Mouse (Mus musculus) hindbrain, postnatal 0 days (tissue): ENCODE data around the gene Tmem170. TPM values are rescaled to one million over a fixed set of nuclear protein-coding genes. Genes with fewer than 3 reads are reported as not detected.

Experiments used
- ATAC-seq: fragments of 200-750 bp; cut with Nextera tagmentation; 2 replicates; pipeline ENCODE4 v1.8.0; 2017; ENCODE audit warnings: mild to moderate bottlenecking, moderate TSS enrichment, moderate library complexity
- DNase-seq: peaks from one replicate; pipeline ENCODE4 v3.0.0-alpha.2; 2015; ENCODE audit warnings: low spot score
- H3K27ac ChIP-seq: fragments of 300-500 bp; sonication (generic); 2 replicates; pipeline ENCODE4 v1.5.1; 2014; ENCODE audit warnings: mild to moderate bottlenecking
- H3K27me3 ChIP-seq: fragments of 300-500 bp; sonication (generic); 2 replicates; pipeline ENCODE4 v1.6.1; 2014; ENCODE audit warnings: low read length, mixed read lengths; ENCODE audit not compliant: insufficient read depth
- H3K36me3 ChIP-seq: fragments of 300-500 bp; sonication (generic); 2 replicates; pipeline ENCODE4 v1.6.1; 2014; ENCODE audit warnings: low read length, mixed read lengths; ENCODE audit not compliant: insufficient read depth
- H3K4me1 ChIP-seq: fragments of 300-500 bp; sonication (generic); 2 replicates; pipeline ENCODE4 v1.6.1; 2014; ENCODE audit warnings: antibody characterized with exemption, low read length, mixed read lengths; ENCODE audit not compliant: insufficient read depth
- H3K4me2 ChIP-seq: fragments of 300-500 bp; sonication (generic); 2 replicates; pipeline ENCODE4 v1.6.1; 2014; ENCODE audit warnings: low read depth, mild to moderate bottlenecking, low read length, moderate library complexity, mixed read lengths
- H3K4me3 ChIP-seq: fragments of 300-500 bp; sonication (generic); 2 replicates; pipeline ENCODE4 v1.5.1; 2014; ENCODE audit warnings: low read length
- H3K9ac ChIP-seq: fragments of 300-500 bp; sonication (generic); replicated peaks from 2 replicates; pipeline ENCODE4 v1.6.1; 2014; ENCODE audit warnings: mild to moderate bottlenecking, low read length, moderate library complexity, mixed read lengths
- H3K9me3 ChIP-seq: fragments of 300-500 bp; sonication (generic); 2 replicates; pipeline ENCODE4 v1.6.1; 2016; ENCODE audit warnings: low read length, mixed read lengths
- CTCF ChIP-seq: IDR thresholded peaks from 2 replicates; pipeline ENCODE4 v1.5.1; 2016; ENCODE audit warnings: antibody characterized with exemption, control low read depth, low read depth
- WGBS: fragments of 180-500 bp; shearing (Covaris S2); extraction: QIAGEN DNeasy Blood & Tissue Kit; methylation state at CpG from one replicate; pipeline ENCODE4 v1.1.7; 2014; 5-methylcytosine and 5-hydroxymethylcytosine counted together
- polyA plus RNA-seq: library from polyadenylated mRNA; unstranded; fragments of >200 nt; fragmentation: Nextera tagmentation; extraction: Ambion mirVana; gene quantifications from 2 replicates; pipeline ENCODE4 v1.2.1, GENCODE M21; 2015
- total RNA-seq: library from RNA; depleted of rRNA; stranded (reverse); fragments of >200 nt; gene quantifications from 2 replicates; pipeline ENCODE4 v1.2.3, GENCODE M21; 2014

Gene Tmem170
- total and polyA plus RNA-seq, 2 experiments from 2014 or later: 2.3 to 3.2 TPM

GRCm38 (mm10) chr8:111835540-111835939 lies 41.0 kb downstream of the Tmem170 start:
- Histone ChIP-seq H3K36me3 (peaks cover 10% of the 10 kb centered on the region; the same call in 1 of the 2 replicates), H3K4me1 (no peaks in the 10 kb centered on the region), H3K27me3 (no peaks in the 10 kb centered on the region), H3K4me2 (no peak overlapping the region), H3K9me3 (no peaks in the 10 kb centered on the region), H3K9ac (no peak overlapping the region), H3K4me3 (no peak overlapping the region), H3K27ac (no peak overlapping the region)
- DNase-seq: peak; percentile 38
- peak; percentile 71 for TF ChIP-seq CTCF
- 66% methylated on average over 1 of the region's 1 CpGs for WGBS
- ATAC-seq: no peak

- 77% methylated on average over 6 of the region's 6 CpGs for WGBS
- H3K27me3 ChIP-seq: no peaks in the 10 kb centered on the region
- H3K4me1 ChIP-seq: no peaks in the 10 kb centered on the region
- H3K4me2 ChIP-seq: no peak overlapping the region
- H3K27ac ChIP-seq: no peak overlapping the region
- no peak overlapping the region for H3K4me3 ChIP-seq
- no peak for DNase-seq
- no peak for TF ChIP-seq CTCF
- H3K9ac ChIP-seq: no peak overlapping the region
- H3K9me3 ChIP-seq: no peaks in the 10 kb centered on the region
- ATAC-seq: no peak
- peaks cover 25% of the 10 kb centered on the region; the same call in 1 of the 2 replicates for H3K36me3 ChIP-seq
These were observed 42.5 kb downstream of the Tmem170 start for GRCm38 (mm10) chr8:111834011-111834410.

GRCm38 (mm10) chr8:111832983-111833382 lies 43.6 kb downstream of the Tmem170 start:
- no peak overlapping the region for H3K27ac ChIP-seq
- no peaks in the 10 kb centered on the region for H3K9me3 ChIP-seq
- H3K36me3 ChIP-seq: peaks cover 20% of the 10 kb centered on the region; the same call in 1 of the 2 replicates
- H3K4me1 ChIP-seq: no peaks in the 10 kb centered on the region
- no peak overlapping the region for H3K4me2 ChIP-seq
- no peak for TF ChIP-seq CTCF
- H3K9ac ChIP-seq: no peak overlapping the region
- DNase-seq (no peak), ATAC-seq (no peak)
- no peak overlapping the region for H3K4me3 ChIP-seq
- H3K27me3 ChIP-seq: no peaks in the 10 kb centered on the region
- WGBS: 83% methylated on average over 5 of the region's 5 CpGs

GRCm38 (mm10) chr8:111831996-111832395 lies 44.6 kb downstream of the Tmem170 start:
- no peak overlapping the region for H3K9ac ChIP-seq
- H3K9me3 ChIP-seq: no peaks in the 10 kb centered on the region
- no peak for DNase-seq
- no peaks in the 10 kb centered on the region for H3K27me3 ChIP-seq
- H3K4me1 ChIP-seq: no peaks in the 10 kb centered on the region
- no peak overlapping the region for H3K4me2 ChIP-seq
- H3K4me3 ChIP-seq: no peak overlapping the region
- H3K36me3 ChIP-seq: peaks cover 16% of the 10 kb centered on the region; the same call in 1 of the 2 replicates
- 82% methylated on average over 4 of the region's 4 CpGs for WGBS
- TF ChIP-seq CTCF: no peak
- H3K27ac ChIP-seq: no peak overlapping the region
- no peak for ATAC-seq

- Histone ChIP-seq H3K9me3 (no peaks in the 10 kb centered on the region), H3K27me3 (no peaks in the 10 kb centered on the region), H3K36me3 (peaks cover 15% of the 10 kb centered on the region; the same call in 1 of the 2 replicates), H3K27ac (no peak overlapping the region), H3K9ac (no peak overlapping the region), H3K4me1 (no peaks in the 10 kb centered on the region), H3K4me3 (no peak overlapping the region), H3K4me2 (no peak overlapping the region)
- no peak for TF ChIP-seq CTCF
- DNase-seq (no peak), ATAC-seq (no peak)
- 77% methylated on average over 6 of the region's 6 CpGs for WGBS
These were observed 48.0 kb downstream of the Tmem170 start for GRCm38 (mm10) chr8:111828595-111828994.

GRCm38 (mm10) chr8:111825219-111825618 lies 51.3 kb downstream of the Tmem170 start:
- 54% methylated on average over 6 of the region's 6 CpGs for WGBS
- H3K9ac ChIP-seq: no peak overlapping the region
- H3K4me2 ChIP-seq: no peak overlapping the region
- H3K4me3 ChIP-seq: no peak overlapping the region
- ATAC-seq: no peak
- H3K4me1 ChIP-seq: no peaks in the 10 kb centered on the region
- no peaks in the 10 kb centered on the region for H3K27me3 ChIP-seq
- peaks cover 13% of the 10 kb centered on the region; the same call in 1 of the 2 replicates for H3K36me3 ChIP-seq
- H3K27ac ChIP-seq: no peak overlapping the region
- peak; percentile 54 for DNase-seq
- peak; percentile 73 for TF ChIP-seq CTCF
- H3K9me3 ChIP-seq: no peaks in the 10 kb centered on the region

GRCm38 (mm10) chr8:111824334-111824733 lies 52.2 kb downstream of the Tmem170 start:
- Histone ChIP-seq H3K36me3 (peaks cover 8% of the 10 kb centered on the region; the same call in 1 of the 2 replicates), H3K27me3 (no peaks in the 10 kb centered on the region), H3K4me1 (no peaks in the 10 kb centered on the region), H3K4me3 (no peak overlapping the region), H3K27ac (no peak overlapping the region), H3K4me2 (no peak overlapping the region), H3K9me3 (no peaks in the 10 kb centered on the region), H3K9ac (no peak overlapping the region)
- 96% methylated on average over 5 of the region's 5 CpGs for WGBS
- no peak for ATAC-seq
- peak; percentile 47; the same call in 1 of the 2 replicates for TF ChIP-seq CTCF
- DNase-seq: no peak
